Mouse (Mus musculus): ENCODE results near the gene Plcl2. TPM values are rescaled to one million over a fixed set of nuclear protein-coding genes. Genes with fewer than 3 reads are reported as not detected.
"Not testable (repeated sequence)": the region's sequence is repeated elsewhere in the genome, so short reads cannot be mapped to it uniquely, and the experiment has no call there.

Gene Plcl2
- polyA plus RNA-seq, 1 experiment from 2014 or later: 6.8 TPM

DNA sequence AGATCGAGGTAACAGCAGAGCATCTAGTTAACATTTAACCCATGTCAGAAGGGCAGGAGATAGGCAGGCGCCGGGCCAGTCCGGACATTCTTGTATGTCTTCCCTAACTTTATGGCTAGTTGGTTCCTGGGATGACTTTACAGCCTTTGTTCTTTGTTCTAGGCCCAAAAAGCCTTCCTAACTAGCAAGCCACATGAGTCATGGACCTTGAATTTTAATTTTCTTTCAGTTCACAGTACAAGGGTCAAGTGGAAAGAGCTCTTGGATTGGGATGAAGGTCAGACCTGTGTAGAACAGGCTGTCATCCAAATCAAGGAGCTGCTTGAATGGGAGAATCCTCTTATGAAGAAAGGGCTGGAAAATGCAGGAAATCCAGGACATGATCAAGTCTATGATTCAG, 138.9 kb downstream of the Plcl2 start:
- WGBS: 90% methylated on average over 4 of the region's 4 CpGs
- not testable (repeated sequence) for H3K27ac ChIP-seq (replicated peaks in 1 of 2; ENCODE audit: control insufficient read depth in 1 of 2, insufficient read depth in 1 of 2, low read depth in 2 of 2, low read length in 2 of 2); H3K4me2 ChIP-seq (ENCODE audit: low read length); H3K36me3 ChIP-seq (ENCODE audit: control insufficient read depth, insufficient read depth, low read length); ATAC-seq (ENCODE audit: insufficient number of reproducible peaks, insufficient read depth, low FRiP score, low read depth); H3K9ac ChIP-seq (ENCODE audit: low read length); H3K27me3 ChIP-seq (ENCODE audit: control insufficient read depth, insufficient read depth, low read length); H3K9me3 ChIP-seq (ENCODE audit: control insufficient read depth, low read length); H3K4me3 ChIP-seq (ENCODE audit: control insufficient read depth in 1 of 2, insufficient read depth in 1 of 2, low read depth in 1 of 2, low read length in 2 of 2)
- peaks cover 8 to 14% of the 10 kb centered on the region in 2 experiments for H3K4me1 ChIP-seq (ENCODE audit: control insufficient read depth in 2 of 2, insufficient read depth in 2 of 2, low read length in 2 of 2)

DNA sequence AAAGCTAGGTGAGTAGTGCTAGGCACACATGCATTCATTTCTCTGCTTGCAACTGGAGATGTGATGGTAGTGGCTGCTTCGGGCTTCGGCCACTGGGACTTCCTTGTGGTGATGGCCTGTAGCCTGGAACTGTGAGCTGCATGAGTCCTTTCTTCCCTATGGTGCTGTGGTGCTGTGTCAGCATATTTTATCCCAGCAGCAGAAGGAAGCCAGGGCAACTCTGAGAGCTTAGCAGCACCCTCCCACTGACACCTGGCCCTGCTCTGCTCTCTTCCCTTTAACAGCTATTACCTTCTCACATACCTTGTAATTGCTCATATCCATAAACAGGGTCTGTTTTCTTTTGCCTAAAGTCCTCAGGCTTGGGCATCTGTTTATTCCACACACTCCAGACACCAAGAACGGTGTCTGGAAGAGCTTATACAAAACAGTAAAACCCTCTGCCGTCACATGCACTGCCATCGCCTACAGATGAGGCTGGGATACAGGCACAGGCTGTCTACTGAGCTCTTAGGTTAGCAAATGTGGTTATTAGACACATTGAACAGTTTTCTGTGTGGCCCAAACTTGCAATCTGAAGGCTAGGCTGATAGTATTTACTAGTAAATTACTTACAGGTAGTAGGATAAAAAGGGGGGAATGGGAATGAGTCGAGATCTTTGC, 139.7 kb downstream of the Plcl2 start:
- Histone ChIP-seq H3K4me3 (ENCODE audit: control insufficient read depth in 1 of 2, insufficient read depth in 1 of 2, low read depth in 1 of 2, low read length in 2 of 2) (no peak overlapping the region), H3K9ac (ENCODE audit: low read length) (no peak overlapping the region), H3K36me3 (ENCODE audit: control insufficient read depth, insufficient read depth, low read length) (no peaks in the 10 kb centered on the region), H3K27me3 (ENCODE audit: control insufficient read depth, insufficient read depth, low read length) (no peaks in the 10 kb centered on the region), H3K4me2 (ENCODE audit: low read length) (no peak overlapping the region), H3K27ac (replicated peaks in 1 of 2; ENCODE audit: control insufficient read depth in 1 of 2, insufficient read depth in 1 of 2, low read depth in 2 of 2, low read length in 2 of 2) (no peak overlapping the region), H3K9me3 (ENCODE audit: control insufficient read depth, low read length) (peaks cover 5% of the 10 kb centered on the region), H3K4me1 (ENCODE audit: control insufficient read depth in 2 of 2, insufficient read depth in 2 of 2, low read length in 2 of 2) (peaks cover 3 to 7% of the 10 kb centered on the region in 2 experiments)
- ATAC-seq (ENCODE audit: insufficient number of reproducible peaks, insufficient read depth, low FRiP score, low read depth): no peak
- WGBS: 93% methylated on average over 6 of the region's 6 CpGs

DNA sequence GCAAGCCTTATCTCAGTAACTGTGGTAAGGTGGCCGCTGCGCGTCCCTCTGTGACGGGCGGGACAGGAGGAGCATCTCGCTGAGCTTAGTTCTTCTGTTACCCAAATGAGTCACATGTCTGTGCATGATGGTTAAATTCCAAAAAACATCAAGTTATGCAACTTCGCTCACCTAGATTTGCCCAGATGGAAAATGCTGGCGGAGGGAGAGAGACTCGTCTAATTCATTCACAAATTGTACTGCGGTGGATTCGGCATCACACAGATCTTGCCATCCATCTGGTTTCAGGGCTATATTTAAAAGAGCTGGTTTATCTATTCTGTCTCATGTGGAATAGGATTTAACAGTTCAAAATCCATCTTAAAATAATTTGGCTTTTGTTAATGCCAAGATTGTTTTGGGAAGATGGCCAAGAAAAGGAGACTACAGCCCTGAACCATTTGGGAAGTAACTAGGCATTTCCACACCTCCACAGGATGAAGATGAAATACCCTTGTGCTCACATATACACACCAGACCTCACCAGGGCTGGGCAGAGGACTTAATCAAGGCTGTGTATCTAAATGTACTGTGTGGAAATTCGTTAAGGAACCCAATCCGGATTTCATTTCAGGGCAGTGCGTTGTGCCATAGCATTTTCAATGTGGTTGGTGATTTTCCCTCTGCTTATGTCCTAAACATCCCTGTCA, 141.5 kb downstream of the Plcl2 start:
- H3K27me3 ChIP-seq (ENCODE audit: control insufficient read depth, insufficient read depth, low read length): no peaks in the 10 kb centered on the region
- no peak overlapping the region for H3K4me2 ChIP-seq (ENCODE audit: low read length)
- H3K9ac ChIP-seq (ENCODE audit: low read length): no peak overlapping the region
- 94% methylated on average over 14 of the region's 14 CpGs for WGBS
- peaks cover 8 to 10% of the 10 kb centered on the region in 2 experiments for H3K4me1 ChIP-seq (ENCODE audit: control insufficient read depth in 2 of 2, insufficient read depth in 2 of 2, low read length in 2 of 2)
- peaks cover 5% of the 10 kb centered on the region for H3K9me3 ChIP-seq (ENCODE audit: control insufficient read depth, low read length)
- no peaks in the 10 kb centered on the region for H3K36me3 ChIP-seq (ENCODE audit: control insufficient read depth, insufficient read depth, low read length)
- no peak for ATAC-seq (ENCODE audit: insufficient number of reproducible peaks, insufficient read depth, low FRiP score, low read depth)
- no peak overlapping the region for H3K27ac ChIP-seq (replicated peaks in 1 of 2; ENCODE audit: control insufficient read depth in 1 of 2, insufficient read depth in 1 of 2, low read depth in 2 of 2, low read length in 2 of 2)
- no peak overlapping the region for H3K4me3 ChIP-seq (ENCODE audit: control insufficient read depth in 1 of 2, insufficient read depth in 1 of 2, low read depth in 1 of 2, low read length in 2 of 2)

DNA sequence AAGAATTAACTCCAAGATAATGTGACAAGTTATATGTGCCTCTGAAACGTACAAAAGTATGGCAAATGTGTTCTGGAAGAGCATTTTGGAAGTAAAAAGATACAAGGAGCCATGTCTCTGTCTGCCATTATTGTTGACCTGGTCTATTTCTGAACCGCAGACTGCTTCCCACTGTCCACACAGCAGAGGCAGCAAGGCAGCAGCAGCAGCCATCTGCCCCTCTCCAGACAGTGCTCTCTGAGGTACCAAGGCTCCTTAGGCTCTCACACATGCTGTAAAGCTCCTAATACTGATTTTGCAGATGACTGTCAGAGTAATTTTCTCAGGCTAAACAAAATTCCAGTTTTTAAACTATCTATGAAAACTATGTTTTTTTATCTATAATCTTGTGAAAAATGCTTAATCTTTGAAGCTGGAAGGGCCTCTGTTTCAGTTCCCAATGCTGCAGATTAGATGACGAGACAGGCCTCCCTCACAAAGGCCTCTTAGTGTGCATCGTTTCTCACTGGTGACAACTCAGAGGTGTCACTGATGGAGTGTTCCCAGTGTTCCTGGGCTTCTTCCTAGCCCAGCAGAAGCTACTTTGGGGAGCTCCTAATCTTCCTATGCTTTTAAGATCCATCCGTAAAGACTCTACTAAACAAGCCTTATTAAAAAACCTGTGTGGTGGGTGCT, 145.7 kb downstream of the Plcl2 start:
- Histone ChIP-seq H3K9me3 (ENCODE audit: control insufficient read depth, low read length) (0 out of 2 replicates have a peak, but pooled peaks cover 4% of the 10 kb centered on the region), H3K4me2 (ENCODE audit: low read length) (peak overlapping the region; percentile 21; the same call in 1 of the 2 replicates), H3K4me1 (ENCODE audit: control insufficient read depth in 2 of 2, insufficient read depth in 2 of 2, low read length in 2 of 2) (peaks cover 10 to 18% of the 10 kb centered on the region in 2 experiments), H3K36me3 (ENCODE audit: control insufficient read depth, insufficient read depth, low read length) (no peaks in the 10 kb centered on the region), H3K27me3 (ENCODE audit: control insufficient read depth, insufficient read depth, low read length) (no peaks in the 10 kb centered on the region), H3K4me3 (ENCODE audit: control insufficient read depth in 1 of 2, insufficient read depth in 1 of 2, low read depth in 1 of 2, low read length in 2 of 2) (no peak overlapping the region), H3K9ac (ENCODE audit: low read length) (no peak overlapping the region), H3K27ac (replicated peaks in 1 of 2; ENCODE audit: control insufficient read depth in 1 of 2, insufficient read depth in 1 of 2, low read depth in 2 of 2, low read length in 2 of 2) (peak overlapping the region; percentile 72 to 77)
- no peak for ATAC-seq (ENCODE audit: insufficient number of reproducible peaks, insufficient read depth, low FRiP score, low read depth)
- 33% methylated on average over 5 of the region's 5 CpGs for WGBS

DNA sequence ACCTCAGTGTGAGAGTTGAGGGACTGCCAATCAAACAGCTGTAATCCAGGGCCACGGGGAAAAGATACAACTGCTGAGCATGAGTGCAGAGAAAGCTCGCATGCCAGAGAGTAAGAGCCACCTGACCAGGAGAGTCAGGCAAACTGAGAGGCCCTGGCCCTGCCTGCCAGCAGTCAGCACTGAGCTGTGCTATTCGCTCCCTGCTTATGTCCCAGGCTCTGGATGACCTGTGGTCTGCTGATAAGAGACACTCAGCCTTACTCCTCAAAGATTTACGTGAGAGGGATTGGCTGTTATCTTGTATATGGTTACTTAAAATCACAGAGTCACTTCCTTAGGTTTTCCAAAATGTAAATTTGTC, 146.2 kb downstream of the Plcl2 start:
- Histone ChIP-seq H3K27me3 (ENCODE audit: control insufficient read depth, insufficient read depth, low read length) (no peaks in the 10 kb centered on the region), H3K36me3 (ENCODE audit: control insufficient read depth, insufficient read depth, low read length) (no peaks in the 10 kb centered on the region), H3K4me2 (ENCODE audit: low read length) (peak overlapping the region; percentile 21; the same call in 1 of the 2 replicates), H3K9me3 (ENCODE audit: control insufficient read depth, low read length) (0 out of 2 replicates have a peak, but pooled peaks cover 7% of the 10 kb centered on the region), H3K4me3 (ENCODE audit: control insufficient read depth in 1 of 2, insufficient read depth in 1 of 2, low read depth in 1 of 2, low read length in 2 of 2) (no peak overlapping the region), H3K9ac (ENCODE audit: low read length) (no peak overlapping the region), H3K27ac (replicated peaks in 1 of 2; ENCODE audit: control insufficient read depth in 1 of 2, insufficient read depth in 1 of 2, low read depth in 2 of 2, low read length in 2 of 2) (peak overlapping the region; percentile 53 to 77), H3K4me1 (ENCODE audit: control insufficient read depth in 2 of 2, insufficient read depth in 2 of 2, low read length in 2 of 2) (peaks cover 10 to 18% of the 10 kb centered on the region in 2 experiments)
- WGBS: 12% methylated on average over 4 of the region's 4 CpGs
- ATAC-seq (ENCODE audit: insufficient number of reproducible peaks, insufficient read depth, low FRiP score, low read depth): peak; percentile 69

DNA sequence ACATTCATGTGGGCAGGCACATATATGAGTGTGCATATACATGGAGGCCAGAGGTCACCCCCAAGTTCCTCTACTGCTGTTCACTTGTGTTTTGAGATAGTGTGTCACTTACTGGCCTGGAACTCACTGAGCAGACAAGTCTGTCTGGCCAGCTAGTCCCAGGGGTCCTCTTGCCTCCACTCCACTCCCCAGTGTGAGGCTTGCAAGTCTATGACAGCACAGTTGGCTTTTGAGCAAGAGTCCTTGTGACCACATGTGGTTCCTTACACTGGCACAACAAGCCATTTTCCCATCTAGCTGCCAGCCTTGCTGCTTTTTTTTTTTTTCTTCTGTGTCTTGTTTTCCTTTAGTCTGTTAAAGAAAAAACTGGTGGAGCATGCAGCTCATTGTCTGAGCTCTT, 148.1 kb downstream of the Plcl2 start:
- no peak for ATAC-seq (ENCODE audit: insufficient number of reproducible peaks, insufficient read depth, low FRiP score, low read depth)

DNA sequence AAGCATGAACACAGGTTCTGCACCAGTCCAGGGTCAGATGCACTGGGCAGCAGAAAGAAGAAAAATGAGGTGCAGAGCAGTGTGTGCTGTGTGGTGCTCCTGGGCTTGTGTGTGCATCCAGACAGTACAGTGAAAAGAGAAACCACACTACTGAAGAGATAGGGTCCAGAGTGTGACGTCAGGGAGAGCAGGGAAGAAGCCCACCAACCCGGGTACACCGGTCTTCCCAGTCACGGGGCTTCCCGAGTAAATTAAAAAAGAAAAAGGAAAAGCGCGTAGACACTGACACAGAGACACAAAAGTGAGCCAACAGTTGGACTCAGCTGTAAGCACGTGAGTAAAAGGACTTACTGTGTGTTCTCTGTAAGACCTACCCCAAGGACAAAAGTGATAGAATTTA, 149.7 kb downstream of the Plcl2 start:
- H3K27me3 ChIP-seq (ENCODE audit: control insufficient read depth, insufficient read depth, low read length): no peaks in the 10 kb centered on the region
- H3K9ac ChIP-seq (ENCODE audit: low read length): no peak overlapping the region
- no peak for ATAC-seq (ENCODE audit: insufficient number of reproducible peaks, insufficient read depth, low FRiP score, low read depth)
- peaks cover 10 to 18% of the 10 kb centered on the region in 2 experiments for H3K4me1 ChIP-seq (ENCODE audit: control insufficient read depth in 2 of 2, insufficient read depth in 2 of 2, low read length in 2 of 2)
- H3K4me2 ChIP-seq (ENCODE audit: low read length): no peak overlapping the region
- H3K4me3 ChIP-seq (ENCODE audit: control insufficient read depth in 1 of 2, insufficient read depth in 1 of 2, low read depth in 1 of 2, low read length in 2 of 2): no peak overlapping the region
- WGBS: 94% methylated on average over 8 of the region's 8 CpGs
- H3K9me3 ChIP-seq (ENCODE audit: control insufficient read depth, low read length): 0 out of 2 replicates have a peak, but pooled peaks cover 8% of the 10 kb centered on the region
- no peaks in the 10 kb centered on the region for H3K36me3 ChIP-seq (ENCODE audit: control insufficient read depth, insufficient read depth, low read length)
- H3K27ac ChIP-seq (replicated peaks in 1 of 2; ENCODE audit: control insufficient read depth in 1 of 2, insufficient read depth in 1 of 2, low read depth in 2 of 2, low read length in 2 of 2): no peak overlapping the region

More for the DNA sequence above, 148.1 kb downstream of the Plcl2 start:
- Histone ChIP-seq H3K36me3 (ENCODE audit: control insufficient read depth, insufficient read depth, low read length) (no peaks in the 10 kb centered on the region), H3K27ac (replicated peaks in 1 of 2; ENCODE audit: control insufficient read depth in 1 of 2, insufficient read depth in 1 of 2, low read depth in 2 of 2, low read length in 2 of 2) (no peak overlapping the region), H3K9me3 (ENCODE audit: control insufficient read depth, low read length) (0 out of 2 replicates have a peak, but pooled peaks cover 8% of the 10 kb centered on the region), H3K27me3 (ENCODE audit: control insufficient read depth, insufficient read depth, low read length) (no peaks in the 10 kb centered on the region), H3K9ac (ENCODE audit: low read length) (no peak overlapping the region), H3K4me3 (ENCODE audit: control insufficient read depth in 1 of 2, insufficient read depth in 1 of 2, low read depth in 1 of 2, low read length in 2 of 2) (no peak overlapping the region), H3K4me1 (ENCODE audit: control insufficient read depth in 2 of 2, insufficient read depth in 2 of 2, low read length in 2 of 2) (peaks cover 10 to 18% of the 10 kb centered on the region in 2 experiments), H3K4me2 (ENCODE audit: low read length) (no peak overlapping the region)
